Mouse (Mus musculus): ENCODE measurements around the gene Rab34. TPM values are rescaled to one million over a fixed set of nuclear protein-coding genes. Genes with fewer than 3 reads are reported as not detected.
A peak's percentile ranks its signal among the peaks of the same experiment; 100 is the strongest.

The Rab34 gene
- total and polyA plus RNA-seq, 3 experiments: 0.17 to 1.4 (median 0.50) TPM

GRCm38 (mm10) chr11:78194411-78195100 is 6.3 kb downstream of the Rab34 start:
- Histone ChIP-seq H3K9me3 (replicated peaks; ENCODE audit: low read length) (peaks cover 14% of the 10 kb centered on the region), H3K9ac (ENCODE audit: insufficient read depth, low read depth) (no peak overlapping the region), H3K4me3 (replicated peaks in 1 of 3; ENCODE audit: low read depth in 2 of 3, low read length in 2 of 3, poor library complexity in 1 of 3) (peak overlapping the region in 1 of 3 experiments; percentile 17), H3K27ac (ENCODE audit: insufficient read depth, low read depth) (no peak overlapping the region), H3K4me1 (ENCODE audit: control insufficient read depth in 1 of 2, insufficient read depth in 2 of 2) (0 out of 4 replicates have a peak, but pooled peaks cover 0 to 2% of the 10 kb centered on the region in 2 experiments), H3K79me2 (replicated peaks; ENCODE audit: control insufficient read depth, extremely low read depth, insufficient read depth, poor library complexity, severe bottlenecking) (no peaks in the 10 kb centered on the region), H3K27me3 (replicated peaks) (peaks cover 19% of the 10 kb centered on the region), H3K36me3 (replicated peaks in 1 of 2; ENCODE audit: control insufficient read depth in 1 of 2, insufficient read depth in 1 of 2, low read length in 1 of 2) (no peaks in the 10 kb centered on the region), H3K4me2 (ENCODE audit: insufficient read depth, low read depth, poor library complexity, severe bottlenecking) (peak overlapping the region; percentile 10; the same call in 1 of the 2 replicates)
- no peak for DNase-seq (ENCODE audit: extremely low read depth)
- no peak for TF ChIP-seq POLR2A (IDR thresholded peaks at IDR 0.05; ENCODE audit: low read depth, low read length)
- peak; percentile 61 for TF ChIP-seq CHD2 (IDR thresholded peaks at IDR 0.05; ENCODE audit: low read length)
- in situ Hi-C loops (cut with MboI; ENCODE audit: low pct_ligation_motif_present, low pct_unique_long_range_greater_than_20kb, low sequenced_read_pairs) (no loop called here), dilution Hi-C loops (cut with MboI; ENCODE audit: extremely low pct_ligation_motif_present, extremely low pct_unique_long_range_greater_than_20kb, low sequenced_read_pairs) (no loop called here)

- no peak overlapping the region for H3K4me3 ChIP-seq (replicated peaks in 1 of 3; ENCODE audit: low read depth in 2 of 3, low read length in 2 of 3, poor library complexity in 1 of 3)
- 0 out of 4 replicates have a peak, but pooled peaks cover 0 to 2% of the 10 kb centered on the region in 2 experiments for H3K4me1 ChIP-seq (ENCODE audit: control insufficient read depth in 1 of 2, insufficient read depth in 2 of 2)
- no peak overlapping the region for H3K9ac ChIP-seq (ENCODE audit: insufficient read depth, low read depth)
- H3K36me3 ChIP-seq (replicated peaks in 1 of 2; ENCODE audit: control insufficient read depth in 1 of 2, insufficient read depth in 1 of 2, low read length in 1 of 2): no peaks in the 10 kb centered on the region
- dilution Hi-C loops (cut with MboI; ENCODE audit: extremely low pct_ligation_motif_present, extremely low pct_unique_long_range_greater_than_20kb, low sequenced_read_pairs) (no loop called here), in situ Hi-C loops (cut with MboI; ENCODE audit: low pct_ligation_motif_present, low pct_unique_long_range_greater_than_20kb, low sequenced_read_pairs) (no loop called here)
- H3K9me3 ChIP-seq (replicated peaks; ENCODE audit: low read length): peaks cover 14% of the 10 kb centered on the region
- peaks cover 19% of the 10 kb centered on the region for H3K27me3 ChIP-seq (replicated peaks)
- no peak overlapping the region for H3K4me2 ChIP-seq (ENCODE audit: insufficient read depth, low read depth, poor library complexity, severe bottlenecking)
- no peak overlapping the region for H3K27ac ChIP-seq (ENCODE audit: insufficient read depth, low read depth)
- TF ChIP-seq CHD2 (IDR thresholded peaks at IDR 0.05; ENCODE audit: low read length) (no peak), MAZ (IDR thresholded peaks at IDR 0.05; ENCODE audit: low read depth, low read length) (no peak), PAX5 (IDR thresholded peaks at IDR 0.05; ENCODE audit: low read length) (no peak), MAFK (IDR thresholded peaks at IDR 0.05; ENCODE audit: insufficient replicate concordance, low read length) (no peak)
- H3K79me2 ChIP-seq (replicated peaks; ENCODE audit: control insufficient read depth, extremely low read depth, insufficient read depth, poor library complexity, severe bottlenecking): no peaks in the 10 kb centered on the region
- no peak for DNase-seq (ENCODE audit: extremely low read depth)
Measured at GRCm38 (mm10) chr11:78195101-78195863, 7.1 kb downstream of the Rab34 start.

DNA sequence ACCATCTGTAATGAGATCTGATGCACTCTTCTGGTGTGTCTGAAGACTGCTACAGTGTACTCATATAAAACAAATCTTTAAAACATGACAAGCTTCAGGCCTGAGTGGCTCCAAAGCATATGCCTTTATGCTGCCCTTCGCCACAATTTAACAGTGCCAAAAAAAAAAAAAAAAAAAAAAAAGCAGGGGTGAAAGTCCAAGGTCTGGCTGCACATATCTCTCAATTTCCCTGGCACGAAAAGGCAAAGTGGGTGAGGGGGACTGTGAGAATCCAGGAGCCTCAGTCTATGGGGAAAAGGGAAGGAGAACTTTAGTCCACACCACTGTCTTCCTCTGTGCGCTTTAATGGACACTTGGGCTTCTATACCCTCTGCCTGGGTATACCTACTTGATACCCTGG is 14.1 kb downstream of the Rab34 start:
- Histone ChIP-seq H3K4me1 (ENCODE audit: control insufficient read depth in 1 of 2, insufficient read depth in 2 of 2) (peaks cover 5 to 16% of the 10 kb centered on the region in 2 experiments; a peak in 3 of 4 replicates), H3K27ac (ENCODE audit: insufficient read depth, low read depth) (no peak overlapping the region), H3K9ac (ENCODE audit: insufficient read depth, low read depth) (no peak overlapping the region), H3K4me2 (ENCODE audit: insufficient read depth, low read depth, poor library complexity, severe bottlenecking) (no peak overlapping the region), H3K79me2 (replicated peaks; ENCODE audit: control insufficient read depth, extremely low read depth, insufficient read depth, poor library complexity, severe bottlenecking) (no peaks in the 10 kb centered on the region), H3K4me3 (replicated peaks in 1 of 3; ENCODE audit: low read depth in 2 of 3, low read length in 2 of 3, poor library complexity in 1 of 3) (no peak overlapping the region), H3K9me3 (replicated peaks; ENCODE audit: low read length) (no peaks in the 10 kb centered on the region), H3K36me3 (replicated peaks in 1 of 2; ENCODE audit: control insufficient read depth in 1 of 2, insufficient read depth in 1 of 2, low read length in 1 of 2) (peaks cover 40 to 55% of the 10 kb centered on the region in 2 experiments), H3K27me3 (replicated peaks) (no peaks in the 10 kb centered on the region)
- TF ChIP-seq SIN3A (IDR thresholded peaks at IDR 0.05; ENCODE audit: low read length): no peak
- TF ChIP-seq CTCF (conservative IDR thresholded peaks at IDR 0.05 in 1 of 2, IDR thresholded peaks at IDR 0.05 in 1 of 2; ENCODE audit: low read depth in 2 of 2, low read length in 2 of 2): no peak
- TF ChIP-seq MXI1 (IDR thresholded peaks at IDR 0.05; ENCODE audit: low read depth, low read length): no peak
- no peak for TF ChIP-seq ZC3H11A (IDR thresholded peaks at IDR 0.05; ENCODE audit: low read depth, low read length)
- TF ChIP-seq GABPA (IDR thresholded peaks at IDR 0.05; ENCODE audit: insufficient replicate concordance, low read depth, low read length): no peak
- no peak for TF ChIP-seq CHD2 (IDR thresholded peaks at IDR 0.05; ENCODE audit: low read length)
- no peak for TF ChIP-seq RCOR1 (conservative IDR thresholded peaks at IDR 0.05; ENCODE audit: low read depth, low read length)
- TF ChIP-seq USF2 (conservative IDR thresholded peaks at IDR 0.05; ENCODE audit: low read depth, low read length): no peak
- no peak for TF ChIP-seq CHD1 (IDR thresholded peaks at IDR 0.05; ENCODE audit: low read depth, low read length)
- TF ChIP-seq E2F4 (IDR thresholded peaks at IDR 0.05; ENCODE audit: insufficient replicate concordance, low read depth, low read length): no peak
- TF ChIP-seq IRF4 (IDR thresholded peaks at IDR 0.05; ENCODE audit: low read depth, low read length): no peak
- in situ Hi-C loops (cut with MboI; ENCODE audit: low pct_ligation_motif_present, low pct_unique_long_range_greater_than_20kb, low sequenced_read_pairs): no loop called here
- no peak for DNase-seq (ENCODE audit: extremely low read depth)
- dilution Hi-C loops (cut with MboI; ENCODE audit: extremely low pct_ligation_motif_present, extremely low pct_unique_long_range_greater_than_20kb, low sequenced_read_pairs): no loop called here
